Mouse (Mus musculus): ENCODE data around the gene Smap1. TPM values are rescaled to one million over a fixed set of nuclear protein-coding genes. Genes with fewer than 3 reads are reported as not detected.

Gene Smap1
- polyA plus RNA-seq, 1 experiment from 2014 or later, result 51.0 TPM

DNA sequence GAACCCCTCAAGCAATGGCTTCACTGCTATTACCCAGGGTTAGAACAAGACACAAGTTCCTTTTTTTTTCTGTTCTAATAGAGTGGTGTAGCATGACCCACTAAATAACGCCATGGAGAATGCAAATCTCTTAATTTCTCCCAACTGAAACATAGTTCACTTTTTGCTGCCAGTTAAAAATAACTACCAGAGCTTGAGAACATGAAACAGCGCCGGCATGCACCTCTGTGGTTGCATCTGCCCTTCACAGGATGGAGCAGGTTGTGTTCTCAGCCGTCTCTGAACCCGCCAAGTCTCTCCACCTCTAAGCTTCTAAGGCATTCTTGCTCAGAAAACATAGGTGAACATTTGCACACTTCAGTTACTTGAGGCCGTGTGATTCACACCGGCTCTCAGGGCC is 87.9 kb downstream of the Smap1 start:
- H3K9me3 ChIP-seq (ENCODE audit: control insufficient read depth, low read length), result no peaks in the 10 kb centered on the region
- no peaks in the 10 kb centered on the region for H3K4me1 ChIP-seq (ENCODE audit: control insufficient read depth, insufficient read depth, low read length)
- no peak for ATAC-seq (ENCODE audit: low FRiP score, low TSS enrichment)
- no peaks in the 10 kb centered on the region for H3K36me3 ChIP-seq (ENCODE audit: control insufficient read depth, insufficient read depth, low read length)
- WGBS, result 80% methylated on average over 7 of the region's 7 CpGs
- no peaks in the 10 kb centered on the region for H3K27me3 ChIP-seq (ENCODE audit: control insufficient read depth, insufficient read depth, low read length)
- H3K27ac ChIP-seq (ENCODE audit: low read depth, low read length), result no peak overlapping the region
- H3K9ac ChIP-seq (ENCODE audit: low read depth, low read length), result no peak overlapping the region
- no peak overlapping the region for H3K4me3 ChIP-seq (ENCODE audit: low read length)
- no peak overlapping the region for H3K4me2 ChIP-seq (replicated peaks; ENCODE audit: low read depth, low read length)

DNA sequence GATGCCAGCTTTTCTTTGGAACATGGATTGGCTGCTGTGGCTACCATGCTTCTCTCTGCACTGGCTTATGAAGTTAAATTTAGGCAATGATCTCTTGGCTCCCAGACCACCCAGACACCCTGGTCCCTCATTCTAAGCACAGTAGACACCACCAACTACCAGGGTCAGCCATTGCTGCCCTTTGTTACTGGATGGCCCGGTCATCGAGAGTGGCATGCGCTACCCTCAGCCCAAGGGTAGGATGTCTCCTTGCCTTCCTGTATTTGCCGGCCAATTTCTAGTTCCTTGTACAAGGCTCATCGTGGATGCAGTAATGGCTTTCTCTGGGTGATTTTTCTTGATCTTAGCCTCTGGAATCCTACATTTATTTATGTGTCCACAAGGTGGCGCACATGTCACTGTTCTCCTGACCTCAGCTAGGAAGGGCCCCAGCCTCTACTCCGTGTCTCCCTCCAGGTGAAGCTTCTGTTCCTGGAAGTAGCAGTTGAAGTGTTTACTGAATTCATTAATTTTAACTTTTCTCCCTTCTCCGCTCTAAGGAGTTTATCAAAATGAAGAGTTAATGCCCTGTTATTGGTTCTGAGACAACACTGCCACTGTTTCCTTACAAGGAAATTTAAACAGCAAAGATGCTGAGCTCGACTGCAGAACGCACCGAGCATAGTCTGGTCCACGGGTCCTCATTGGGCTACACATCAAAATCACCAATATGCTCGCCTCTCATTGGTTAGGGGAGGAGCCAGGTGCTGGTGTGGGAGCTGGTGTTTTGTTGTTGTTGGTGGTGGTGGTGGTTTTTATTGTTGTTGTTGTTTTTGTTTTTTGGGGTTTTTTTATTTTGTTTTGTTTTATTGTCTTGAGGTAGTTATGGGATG is 95.0 kb downstream of the Smap1 start:
- H3K4me1 ChIP-seq (ENCODE audit: control insufficient read depth, insufficient read depth, low read length), result no peaks in the 10 kb centered on the region
- ATAC-seq (ENCODE audit: low FRiP score, low TSS enrichment), result peak; percentile 64; the same call in 1 of the 2 replicates
- no peaks in the 10 kb centered on the region for H3K36me3 ChIP-seq (ENCODE audit: control insufficient read depth, insufficient read depth, low read length)
- no peak overlapping the region for H3K4me3 ChIP-seq (ENCODE audit: low read length)
- H3K4me2 ChIP-seq (replicated peaks; ENCODE audit: low read depth, low read length), result no peak overlapping the region
- no peak overlapping the region for H3K27ac ChIP-seq (ENCODE audit: low read depth, low read length)
- no peaks in the 10 kb centered on the region for H3K27me3 ChIP-seq (ENCODE audit: control insufficient read depth, insufficient read depth, low read length)
- WGBS, result 46% methylated on average over 13 of the region's 13 CpGs
- no peaks in the 10 kb centered on the region for H3K9me3 ChIP-seq (ENCODE audit: control insufficient read depth, low read length)
- H3K9ac ChIP-seq (ENCODE audit: low read depth, low read length), result no peak overlapping the region

DNA sequence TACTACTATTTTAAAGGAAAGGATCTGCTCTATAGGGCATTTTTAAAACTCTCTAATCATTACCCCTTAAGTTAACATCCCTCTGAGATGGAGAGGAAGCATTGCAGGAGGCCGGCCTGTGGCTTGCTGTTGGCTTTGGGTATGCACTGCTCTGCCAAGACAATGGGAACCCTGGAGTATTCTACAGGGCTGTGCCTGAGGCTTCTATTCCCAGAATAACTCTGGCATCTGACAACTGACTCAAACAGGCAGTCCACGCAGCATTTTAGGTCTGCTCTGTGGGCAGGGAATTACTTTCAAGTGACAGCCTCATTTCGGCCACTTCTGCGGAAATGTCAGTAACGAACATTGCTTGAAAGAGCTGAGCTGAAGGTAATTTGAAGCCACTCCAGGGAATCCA is 100.5 kb downstream of the Smap1 start:
- no peak overlapping the region for H3K4me2 ChIP-seq (replicated peaks; ENCODE audit: low read depth, low read length)
- H3K4me1 ChIP-seq (ENCODE audit: control insufficient read depth, insufficient read depth, low read length), result no peaks in the 10 kb centered on the region
- no peak overlapping the region for H3K9ac ChIP-seq (ENCODE audit: low read depth, low read length)
- H3K27me3 ChIP-seq (ENCODE audit: control insufficient read depth, insufficient read depth, low read length), result no peaks in the 10 kb centered on the region
- H3K9me3 ChIP-seq (ENCODE audit: control insufficient read depth, low read length), result no peaks in the 10 kb centered on the region
- 85% methylated on average over 5 of the region's 5 CpGs for WGBS
- no peak for ATAC-seq (ENCODE audit: low FRiP score, low TSS enrichment)
- H3K27ac ChIP-seq (ENCODE audit: low read depth, low read length), result no peak overlapping the region
- no peaks in the 10 kb centered on the region for H3K36me3 ChIP-seq (ENCODE audit: control insufficient read depth, insufficient read depth, low read length)
- no peak overlapping the region for H3K4me3 ChIP-seq (ENCODE audit: low read length)

DNA sequence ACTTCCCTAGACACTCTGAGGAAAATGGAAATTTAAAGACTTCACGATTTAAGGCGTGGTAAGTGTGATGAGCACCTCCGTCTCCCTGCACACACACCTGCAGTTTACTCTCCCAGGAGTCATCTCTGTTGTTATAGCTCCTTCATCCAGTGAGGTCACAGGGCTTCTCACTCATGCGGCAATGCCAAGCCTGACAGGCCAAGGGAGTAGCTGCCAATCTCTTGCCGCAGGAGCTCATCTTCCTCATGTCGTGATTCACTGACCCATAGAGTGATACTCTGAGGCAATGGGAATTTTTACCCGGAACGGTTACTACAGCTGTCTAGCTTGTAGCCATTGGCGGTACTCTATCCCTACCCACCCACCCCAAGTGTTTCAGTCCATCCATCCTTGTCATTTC is 123.8 kb downstream of the Smap1 start:
- no peak overlapping the region for H3K9ac ChIP-seq (ENCODE audit: low read depth, low read length)
- H3K9me3 ChIP-seq (ENCODE audit: control insufficient read depth, low read length), result no peaks in the 10 kb centered on the region
- H3K4me3 ChIP-seq (ENCODE audit: low read length), result no peak overlapping the region
- ATAC-seq (ENCODE audit: low FRiP score, low TSS enrichment), result no peak
- no peaks in the 10 kb centered on the region for H3K36me3 ChIP-seq (ENCODE audit: control insufficient read depth, insufficient read depth, low read length)
- H3K4me2 ChIP-seq (replicated peaks; ENCODE audit: low read depth, low read length), result no peak overlapping the region
- H3K4me1 ChIP-seq (ENCODE audit: control insufficient read depth, insufficient read depth, low read length), result no peaks in the 10 kb centered on the region
- no peak overlapping the region for H3K27ac ChIP-seq (ENCODE audit: low read depth, low read length)
- H3K27me3 ChIP-seq (ENCODE audit: control insufficient read depth, insufficient read depth, low read length), result no peaks in the 10 kb centered on the region
- 67% methylated on average over 9 of the region's 9 CpGs for WGBS

Other genes starting within 250 kb of the Smap1 start
- gene B3gat2, start 160.6 kb downstream of the Smap1 start, polyA plus RNA-seq (2014; fragmentation: Nextera tagmentation; extraction: Ambion mirVana), result 2.9 and 5.0 TPM in 2 replicates
- gene Sdhaf4, start 83.3 kb upstream of the Smap1 start, polyA plus RNA-seq (2014; fragmentation: Nextera tagmentation; extraction: Ambion mirVana), result 80.2 and 110 TPM in 2 replicates
- gene Fam135a, start 178.0 kb upstream of the Smap1 start, polyA plus RNA-seq (2014; fragmentation: Nextera tagmentation; extraction: Ambion mirVana), result 22.3 and 32.1 TPM in 2 replicates

Measured in kidney, embryonic 14.5 days (tissue).